Mouse (Mus musculus) gastrocnemius, adult 2 months (tissue): Measurements from ENCODE around the gene Pgm1. TPM values are rescaled to one million over a fixed set of nuclear protein-coding genes. Genes with fewer than 3 reads are reported as not detected.

Experiments
- DNase-seq: peaks from one replicate; pipeline ENCODE4 v3.0.0; 2022
- H3K27ac ChIP-seq: fragments of 200-600 bp; 2 replicates; pipeline ENCODE4 v1.8.1; 2022; ENCODE audit warnings: mild to moderate bottlenecking
- H3K4me3 ChIP-seq: fragments of 200-600 bp; 2 replicates; pipeline ENCODE4 v1.8.1; 2022; ENCODE audit warnings: mild to moderate bottlenecking, moderate library complexity
- CTCF ChIP-seq: fragments of 200-600 bp; IDR thresholded peaks from 2 replicates; pipeline ENCODE4 v1.8.1; 2022; ENCODE audit warnings: antibody characterized with exemption, mild to moderate bottlenecking, moderate library complexity
- intact Hi-C: fragments of 180-260 bp; cut with DNase I; formaldehyde crosslinking; loops from one replicate; pipeline ENCODE4 v1.15.1; 2025
- long read RNA-seq, 2 experiments: library from polyadenylated mRNA; stranded (forward); transcript quantifications; one replicate each; pipeline ENCODE4 v2.0.0; 2021
- total RNA-seq, 2 experiments: library from RNA; stranded (reverse); gene quantifications; 2 replicates each; pipeline ENCODE4 v1.2.3; 2021

The Pgm1 gene
- 1,000 to 10,000 TPM; 1,079 to 1,367 TPM for total RNA-seq
- long read RNA-seq, experiment 1, transcript Pgm1-201 (11 exons, 2,371 nt) = major isoform, 1,213 of 1,551 reads
- long read RNA-seq, experiment 1, transcript Pgm1-202 (11 exons, 2,523 nt) = minor isoform, 29 of 1,551 reads
- long read RNA-seq, experiment 1, partial matches to known transcripts = 194 of 1,551 reads
- long read RNA-seq, experiment 1, other reads (novel, unspliced or antisense) = 115 of 1,551 reads
- long read RNA-seq, experiment 2, transcript Pgm1-201 (11 exons, 2,371 nt) = major isoform, 1,191 of 1,640 reads
- long read RNA-seq, experiment 2, transcript Pgm1-202 (11 exons, 2,523 nt) = minor isoform, 47 of 1,640 reads
- long read RNA-seq, experiment 2, partial matches to known transcripts = 292 of 1,640 reads
- long read RNA-seq, experiment 2, other reads (novel, unspliced or antisense) = 110 of 1,640 reads

GRCm38 (mm10) chr4:99929149-99929612 is at the start of gene Pgm1:
Pgm1 (plus strand) TSS chr4:99929414.
- intact Hi-C loops = no loop called here
- H3K4me3 ChIP-seq = peak within 1 kb of the TSS; percentile 82
- H3K27ac ChIP-seq = peak within 1 kb of the TSS; percentile 99
- TF ChIP-seq CTCF = no peak
- DNase-seq = peak; percentile 96

- TF ChIP-seq CTCF = peak; percentile 82
- DNase-seq = no peak
- Histone ChIP-seq H3K27ac (no peak overlapping the region), H3K4me3 (no peak overlapping the region)
- intact Hi-C loops = no loop called here
Measured at GRCm38 (mm10) chr4:99881882-99882281, 47.3 kb upstream of the Pgm1 start.

GRCm38 (mm10) chr4:99882405-99882804 is 46.8 kb upstream of the Pgm1 start:
- no peak for DNase-seq
- H3K4me3 ChIP-seq = no peak overlapping the region
- H3K27ac ChIP-seq = no peak overlapping the region
- TF ChIP-seq CTCF = no peak
- intact Hi-C loops = no loop called here

GRCm38 (mm10) chr4:99913894-99914451 is 15.2 kb upstream of the Pgm1 start:
- Histone ChIP-seq H3K27ac (no peak overlapping the region), H3K4me3 (no peak overlapping the region)
- TF ChIP-seq CTCF = peak; percentile 77
- DNase-seq = no peak
- intact Hi-C loops = no loop called here

- Histone ChIP-seq H3K27ac (no peak overlapping the region), H3K4me3 (no peak overlapping the region)
- no peak for TF ChIP-seq CTCF
- intact Hi-C loops = no loop called here
- DNase-seq = no peak
Measured at GRCm38 (mm10) chr4:99926380-99926779, 2.8 kb upstream of the Pgm1 start.

GRCm38 (mm10) chr4:99928521-99928920 is 693 bp upstream of the Pgm1 start:
- intact Hi-C loops = no loop called here
- DNase-seq = no peak
- Histone ChIP-seq H3K27ac (peak overlapping the region; percentile 99), H3K4me3 (peak overlapping the region; percentile 82)
- no peak for TF ChIP-seq CTCF

GRCm38 (mm10) chr4:99929613-99930517 is 651 bp downstream of the Pgm1 start, which contains the start of gene Itgb3bp:
Itgb3bp (minus strand) TSS chr4:99929813.
- no peak for TF ChIP-seq CTCF
- peak; percentile 98 for DNase-seq
- intact Hi-C loops = loop anchor here (2.0 to 5.0 kb wide), 2 partner anchors 25 to 42 kb away; no protein-coding TSS in a partner anchor
- H3K4me3 ChIP-seq = peak within 1 kb of the TSS; percentile 82
- peak within 1 kb of the TSS; percentile 99 for H3K27ac ChIP-seq

GRCm38 (mm10) chr4:99930518-99931239 is 1.5 kb downstream of the Pgm1 start:
- Histone ChIP-seq H3K4me3 (peak overlapping the region; percentile 82), H3K27ac (peak overlapping the region; percentile 99)
- intact Hi-C loops = loop anchor here (2.0 to 5.0 kb wide), 2 partner anchors 24 to 42 kb away; no protein-coding TSS in a partner anchor
- DNase-seq = peak; percentile 77
- no peak for TF ChIP-seq CTCF

GRCm38 (mm10) chr4:99931240-99931580 is 2.0 kb downstream of the Pgm1 start:
- Histone ChIP-seq H3K4me3 (peak overlapping the region; percentile 82), H3K27ac (peak overlapping the region; percentile 99)
- intact Hi-C loops = loop anchor here (2.0 to 5.0 kb wide), 2 partner anchors 24 to 41 kb away; no protein-coding TSS in a partner anchor
- no peak for TF ChIP-seq CTCF
- no peak for DNase-seq

- DNase-seq = peak; percentile 71
- intact Hi-C loops = loop anchor here (2.0 to 5.0 kb wide), 2 partner anchors 23 to 40 kb away; no protein-coding TSS in a partner anchor
- Histone ChIP-seq H3K4me3 (peak overlapping the region; percentile 82), H3K27ac (peak overlapping the region; percentile 99)
- no peak for TF ChIP-seq CTCF
Measured at GRCm38 (mm10) chr4:99931807-99932206, 2.6 kb downstream of the Pgm1 start.

GRCm38 (mm10) chr4:99934859-99935258 is 5.6 kb downstream of the Pgm1 start:
- peak; percentile 59 for DNase-seq
- TF ChIP-seq CTCF = no peak
- peak overlapping the region; percentile 82 for H3K4me3 ChIP-seq
- intact Hi-C loops = loop anchor here (5.0 kb wide), 1 partner anchor 37 kb away; no protein-coding TSS in a partner anchor
- H3K27ac ChIP-seq = peak overlapping the region; percentile 99
